Mouse (Mus musculus): Measurements from ENCODE around the gene Epn1. TPM values are rescaled to one million over a fixed set of nuclear protein-coding genes. Genes with fewer than 3 reads are reported as not detected.

The Epn1 gene
- polyA plus RNA-seq, 1 experiment: 483 TPM

GRCm38 (mm10) chr7:5051193-5052192 is 28.5 kb upstream of the Epn1 start, which contains the start of gene Zfp580:
Zfp580 (plus strand) TSS chr7:5051538.
- H3K4me1 ChIP-seq (ENCODE audit: control insufficient read depth, insufficient read depth, insufficient read length, low read length): peaks cover 4% of the 10 kb centered on the region
- H3K4me3 ChIP-seq (ENCODE audit: low read depth, low read length): peak within 1 kb of the TSS; percentile 82
- peaks cover 57% of the 10 kb centered on the region for H3K27me3 ChIP-seq (ENCODE audit: control insufficient read depth, insufficient read depth, low read length)
- TF ChIP-seq POLR2A (IDR thresholded peaks at IDR 0.05; ENCODE audit: low read depth, low read length) (peak; percentile 27; the same call in 1 of the 2 replicates), CTCF (IDR thresholded peaks at IDR 0.05; ENCODE audit: extremely low read depth, insufficient read length, insufficient replicate concordance, low read depth, low read length) (no peak)
- H3K27ac ChIP-seq (ENCODE audit: insufficient read depth, low read depth, low read length): no peak within 1 kb of the TSS
- 2% methylated on average over 65 of the region's 65 CpGs for WGBS
- no peaks in the 10 kb centered on the region for H3K36me3 ChIP-seq (ENCODE audit: control insufficient read depth, insufficient read depth, low read length)

DNA sequence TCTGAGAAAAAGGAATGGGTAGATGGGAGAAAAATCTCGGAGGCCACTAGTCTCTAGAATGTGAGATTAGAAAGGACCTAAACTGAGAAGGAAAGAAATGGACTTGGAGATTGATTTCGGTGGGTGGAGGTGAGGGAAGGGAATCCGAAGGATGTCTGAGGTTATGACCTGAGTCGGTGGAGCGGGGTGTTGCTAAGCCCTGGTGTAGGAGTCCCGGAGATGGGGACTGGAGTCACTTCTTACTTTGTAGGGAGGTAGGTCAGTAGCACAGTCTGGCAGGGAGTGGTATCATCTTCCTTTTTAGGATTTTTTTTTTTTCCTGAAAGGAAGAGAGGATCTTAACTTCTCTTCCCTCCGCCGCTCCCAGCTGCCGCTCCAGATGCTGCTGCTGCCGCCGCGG is 27.6 kb upstream of the Epn1 start:
- Histone ChIP-seq H3K27me3 (ENCODE audit: control insufficient read depth, insufficient read depth, low read length) (peaks cover 64% of the 10 kb centered on the region), H3K4me1 (ENCODE audit: control insufficient read depth, insufficient read depth, insufficient read length, low read length) (peaks cover 6% of the 10 kb centered on the region)
- 9% methylated on average over 12 of the region's 12 CpGs for WGBS

DNA sequence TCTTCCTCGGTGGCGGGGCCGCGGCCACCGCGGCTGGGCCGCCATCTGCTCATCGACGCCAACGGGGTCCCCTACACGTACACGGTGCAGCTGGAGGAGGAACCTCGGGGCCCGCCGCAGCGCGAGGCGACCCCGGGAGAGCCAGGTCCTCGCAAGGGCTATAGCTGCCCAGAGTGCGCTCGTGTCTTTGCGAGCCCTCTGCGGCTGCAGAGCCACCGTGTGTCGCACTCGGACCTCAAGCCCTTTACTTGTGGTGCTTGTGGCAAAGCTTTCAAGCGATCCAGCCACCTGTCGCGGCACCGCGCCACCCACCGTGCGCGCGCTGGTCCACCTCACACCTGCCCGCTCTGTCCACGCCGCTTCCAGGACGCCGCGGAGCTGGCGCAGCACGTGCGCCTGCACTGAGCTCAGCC is 27.1 kb upstream of the Epn1 start:
- 8% methylated on average over 45 of the region's 45 CpGs for WGBS
- Histone ChIP-seq H3K36me3 (ENCODE audit: control insufficient read depth, insufficient read depth, low read length) (no peaks in the 10 kb centered on the region), H3K4me3 (ENCODE audit: low read depth, low read length) (peak overlapping the region; percentile 18), H3K4me1 (ENCODE audit: control insufficient read depth, insufficient read depth, insufficient read length, low read length) (peaks cover 6% of the 10 kb centered on the region), H3K27me3 (ENCODE audit: control insufficient read depth, insufficient read depth, low read length) (peaks cover 64% of the 10 kb centered on the region), H3K27ac (ENCODE audit: insufficient read depth, low read depth, low read length) (no peak overlapping the region)
- TF ChIP-seq CTCF (IDR thresholded peaks at IDR 0.05; ENCODE audit: extremely low read depth, insufficient read length, insufficient replicate concordance, low read depth, low read length) (no peak), POLR2A (IDR thresholded peaks at IDR 0.05; ENCODE audit: low read depth, low read length) (no peak)

More for the DNA sequence above, 27.6 kb upstream of the Epn1 start:
- no peak overlapping the region for H3K27ac ChIP-seq (ENCODE audit: insufficient read depth, low read depth, low read length)
- peak overlapping the region; percentile 18; the same call in 1 of the 2 replicates for H3K4me3 ChIP-seq (ENCODE audit: low read depth, low read length)
- TF ChIP-seq CTCF (IDR thresholded peaks at IDR 0.05; ENCODE audit: extremely low read depth, insufficient read length, insufficient replicate concordance, low read depth, low read length) (no peak), POLR2A (IDR thresholded peaks at IDR 0.05; ENCODE audit: low read depth, low read length) (no peak)
- H3K36me3 ChIP-seq (ENCODE audit: control insufficient read depth, insufficient read depth, low read length): no peaks in the 10 kb centered on the region

DNA sequence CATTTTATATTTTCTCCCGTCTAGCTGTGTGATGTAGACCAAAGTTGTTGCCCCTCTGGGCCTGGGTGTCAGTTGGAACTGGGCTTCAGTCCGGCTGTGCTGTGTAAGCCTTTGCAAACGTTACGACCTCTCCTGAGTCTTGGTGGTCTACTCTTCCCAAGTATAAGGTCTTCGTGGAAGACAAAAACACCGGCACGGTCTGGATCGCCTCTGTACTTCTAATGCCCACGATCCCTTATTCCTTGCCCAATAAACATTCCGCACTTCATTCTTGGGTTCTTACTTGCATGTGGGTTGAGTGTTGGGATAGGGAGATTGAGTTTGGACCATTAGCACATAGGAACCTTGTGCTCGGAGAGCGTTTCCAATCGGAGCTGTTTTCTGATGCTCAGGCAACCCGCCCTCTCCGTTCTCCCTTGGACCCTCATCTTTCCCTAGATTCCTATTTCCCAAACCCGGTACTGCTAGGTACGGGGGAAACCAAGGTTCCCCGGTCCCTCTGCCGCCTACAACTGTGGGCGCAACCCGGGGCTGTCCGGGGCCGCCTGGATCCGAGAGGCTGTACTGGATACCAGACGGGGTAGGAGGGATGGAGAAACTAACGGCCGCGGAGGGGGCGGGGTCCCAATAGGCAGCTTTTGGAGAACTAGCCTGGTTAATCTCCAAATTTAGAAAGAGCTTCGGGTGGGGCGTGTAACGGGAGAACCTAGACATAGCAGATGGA is 26.4 kb upstream of the Epn1 start:
- peaks cover 6% of the 10 kb centered on the region for H3K4me1 ChIP-seq (ENCODE audit: control insufficient read depth, insufficient read depth, insufficient read length, low read length)
- 19% methylated on average over 32 of the region's 32 CpGs for WGBS
- no peaks in the 10 kb centered on the region for H3K36me3 ChIP-seq (ENCODE audit: control insufficient read depth, insufficient read depth, low read length)
- H3K4me3 ChIP-seq (ENCODE audit: low read depth, low read length): no peak overlapping the region
- TF ChIP-seq CTCF (IDR thresholded peaks at IDR 0.05; ENCODE audit: extremely low read depth, insufficient read length, insufficient replicate concordance, low read depth, low read length) (no peak), POLR2A (IDR thresholded peaks at IDR 0.05; ENCODE audit: low read depth, low read length) (no peak)
- H3K27ac ChIP-seq (ENCODE audit: insufficient read depth, low read depth, low read length): no peak overlapping the region
- peaks cover 65% of the 10 kb centered on the region for H3K27me3 ChIP-seq (ENCODE audit: control insufficient read depth, insufficient read depth, low read length)

DNA sequence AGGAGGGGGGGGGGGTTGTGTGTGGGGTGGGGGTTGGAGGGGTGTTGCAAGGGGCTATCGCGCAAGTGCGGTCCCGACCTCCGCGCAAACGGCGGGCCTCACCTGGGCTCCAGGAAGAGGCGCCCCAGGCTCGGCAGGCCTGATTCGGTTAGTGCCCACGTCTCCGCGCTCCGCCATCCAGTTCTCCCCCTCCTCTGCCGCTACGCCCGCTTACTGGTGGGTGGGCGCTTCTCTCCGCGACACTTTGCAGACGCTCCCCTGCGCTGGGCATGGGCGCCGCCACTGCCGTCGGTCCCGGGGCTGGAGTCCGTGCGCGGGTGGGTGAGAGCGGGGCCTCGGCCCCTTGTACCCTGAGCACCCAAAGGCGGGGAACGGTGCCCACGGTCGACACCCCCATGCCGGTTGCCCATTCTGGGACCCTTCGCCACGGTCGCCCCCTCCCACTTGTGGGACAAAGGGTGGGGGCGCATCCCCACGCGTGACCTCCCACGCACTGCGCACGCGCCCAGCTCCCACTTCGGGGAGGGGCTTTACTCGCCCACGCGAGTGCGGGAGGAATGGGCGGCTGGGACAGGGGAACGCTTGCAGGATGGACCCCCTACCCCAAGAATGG is 23.3 kb upstream of the Epn1 start:
- Histone ChIP-seq H3K36me3 (ENCODE audit: control insufficient read depth, insufficient read depth, low read length) (no peaks in the 10 kb centered on the region), H3K27me3 (ENCODE audit: control insufficient read depth, insufficient read depth, low read length) (peaks cover 53% of the 10 kb centered on the region), H3K27ac (ENCODE audit: insufficient read depth, low read depth, low read length) (no peak overlapping the region), H3K4me3 (ENCODE audit: low read depth, low read length) (peak overlapping the region; percentile 28), H3K4me1 (ENCODE audit: control insufficient read depth, insufficient read depth, insufficient read length, low read length) (peaks cover 10% of the 10 kb centered on the region)
- TF ChIP-seq POLR2A (IDR thresholded peaks at IDR 0.05; ENCODE audit: low read depth, low read length) (no peak), CTCF (IDR thresholded peaks at IDR 0.05; ENCODE audit: extremely low read depth, insufficient read length, insufficient replicate concordance, low read depth, low read length) (no peak)
- 4% methylated on average over 55 of the region's 55 CpGs for WGBS

GRCm38 (mm10) chr7:5057381-5057780 is 22.7 kb upstream of the Epn1 start:
- Histone ChIP-seq H3K4me3 (ENCODE audit: low read depth, low read length) (no peak overlapping the region), H3K36me3 (ENCODE audit: control insufficient read depth, insufficient read depth, low read length) (no peaks in the 10 kb centered on the region), H3K4me1 (ENCODE audit: control insufficient read depth, insufficient read depth, insufficient read length, low read length) (peaks cover 10% of the 10 kb centered on the region), H3K27ac (ENCODE audit: insufficient read depth, low read depth, low read length) (no peak overlapping the region), H3K27me3 (ENCODE audit: control insufficient read depth, insufficient read depth, low read length) (peaks cover 46% of the 10 kb centered on the region)
- no peak for TF ChIP-seq POLR2A (IDR thresholded peaks at IDR 0.05; ENCODE audit: low read depth, low read length)
- no peak for TF ChIP-seq CTCF (IDR thresholded peaks at IDR 0.05; ENCODE audit: extremely low read depth, insufficient read length, insufficient replicate concordance, low read depth, low read length)
- WGBS: 40% methylated on average over 8 of the region's 8 CpGs
